Mouse (Mus musculus) ES-E14 (cell line): ENCODE measurements around the gene Cdh8.
"Not testable (repeated sequence)": the region's sequence is repeated elsewhere in the genome, so short reads cannot be mapped to it uniquely, and the experiment has no call there.

Experiments used
- CHD2 ChIP-seq: IDR thresholded peaks from 2 replicates; pipeline ENCODE4 v1.6.1; 2014; ENCODE audit warnings: mild to moderate bottlenecking, low read depth, low read length, inconsistent platforms
- HCFC1 ChIP-seq: IDR thresholded peaks from 2 replicates; pipeline ENCODE4 v1.6.1; 2012; ENCODE audit warnings: low read length, inconsistent platforms, borderline replicate concordance; ENCODE audit not compliant: insufficient read depth
- MAFK ChIP-seq: IDR thresholded peaks from 2 replicates; pipeline ENCODE4 v1.6.1; 2014; ENCODE audit warnings: mild to moderate bottlenecking, low read depth, low read length, inconsistent platforms; ENCODE audit not compliant: insufficient read depth
- ZC3H11A ChIP-seq: IDR thresholded peaks from 2 replicates; pipeline ENCODE4 v1.6.1; 2012; ENCODE audit warnings: low read depth, mild to moderate bottlenecking, inconsistent platforms, low read length, borderline replicate concordance
- ZNF384 ChIP-seq: IDR thresholded peaks from 2 replicates; pipeline ENCODE4 v1.6.1; 2012; ENCODE audit warnings: low read depth, low read length, inconsistent platforms

DNA sequence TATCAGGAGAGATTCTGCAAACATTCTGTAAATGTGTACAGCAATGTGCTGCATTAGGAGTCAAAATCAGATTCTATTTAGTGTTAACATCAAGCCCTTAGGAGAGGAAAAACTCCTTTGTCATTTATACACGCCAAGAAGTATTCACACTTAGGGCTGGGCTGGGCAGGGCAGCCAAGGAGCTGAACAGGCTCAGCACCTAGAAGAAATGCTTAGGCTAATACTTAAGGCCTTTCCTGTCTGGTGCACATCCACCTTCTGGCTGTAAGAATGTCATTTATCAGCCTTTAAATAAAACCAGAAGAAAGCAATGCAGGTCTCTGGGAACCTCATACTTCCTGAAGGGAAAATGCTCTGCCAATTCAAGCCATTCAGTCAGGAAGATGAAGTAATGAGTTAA, 271.5 kb downstream of the Cdh8 start:
- not testable (repeated sequence) for TF ChIP-seq HCFC1, ZNF384, CHD2, ZC3H11A, MAFK
